In genomic region chr14:17046808-17047207, GRCm38 (mm10) we compare ENCODE assay signal across 30 mouse cellular contexts.
DNase-seq lines count a peak whose midpoint lies in the region; ATAC-seq and TF ChIP-seq lines count a peak whose summit lies in the region.
"Had no signal": no experiment of that assay in that cellular context is flagged by ENCODE, and none has a peak within 500 bp of the region (broad histone marks: within the 10 kb centered on the region; RNA-seq: fewer than 3 reads in every experiment).

No protein-coding gene starts in this region.

- H3K9me3 ChIP-seq in kidney, postnatal 0 days (replicated peaks; ENCODE audit: low read length): no peaks in the 10 kb centered on the region
- H3K9me3 ChIP-seq: embryonic facial prominence, embryonic 12.5 days; forebrain, embryonic 10.5 days; forebrain, embryonic 13.5 days; heart, embryonic 12.5 days; heart, embryonic 15.5 days; hindbrain, embryonic 10.5 days had no signal

- H3K27me3 ChIP-seq in kidney, postnatal 0 days (ENCODE audit: insufficient read depth, low read length): no peaks in the 10 kb centered on the region
- H3K27me3 ChIP-seq: embryonic facial prominence, embryonic 12.5 days; forebrain, embryonic 13.5 days; heart, embryonic 12.5 days; heart, embryonic 15.5 days had no signal

- H3K36me3 ChIP-seq in kidney, postnatal 0 days (ENCODE audit: insufficient read depth, low read length): no peaks in the 10 kb centered on the region
- H3K36me3 ChIP-seq: embryonic facial prominence, embryonic 12.5 days; forebrain, embryonic 10.5 days; heart, embryonic 12.5 days; heart, embryonic 15.5 days; hindbrain, embryonic 10.5 days had no signal

- H3K9ac ChIP-seq in kidney, postnatal 0 days (ENCODE audit: low read depth, low read length): no peak overlapping the region
- H3K9ac ChIP-seq: embryonic facial prominence, embryonic 12.5 days; forebrain, embryonic 13.5 days; heart, embryonic 12.5 days; heart, embryonic 15.5 days; hindbrain, embryonic 14.5 days had no signal

- H3K4me2 ChIP-seq in kidney, postnatal 0 days (ENCODE audit: low read length): no peak overlapping the region
- H3K4me2 ChIP-seq: embryonic facial prominence, embryonic 12.5 days; forebrain, embryonic 13.5 days; heart, embryonic 12.5 days; heart, embryonic 15.5 days; hindbrain, embryonic 14.5 days had no signal

- intact Hi-C loops in gastrocnemius, postnatal 36 days (cut with DNase I): no loop called here

- no peaks in the 10 kb centered on the region for H3K4me1 ChIP-seq in kidney, postnatal 0 days (replicated peaks; ENCODE audit: insufficient read depth, low read length)
- H3K4me1 ChIP-seq: embryonic facial prominence, embryonic 12.5 days; forebrain, embryonic 10.5 days; forebrain, embryonic 13.5 days; heart, embryonic 12.5 days; heart, embryonic 15.5 days; hindbrain, embryonic 10.5 days had no signal

- no peak for TF ChIP-seq CTCF in kidney, postnatal 0 days (IDR thresholded peaks at IDR 0.05; ENCODE audit: low read depth)

- DNase-seq in kidney, postnatal 0 days (ENCODE audit: low spot score): peak; percentile 43
- no peak for DNase-seq in kidney, adult 9 months
- DNase-seq in lung, postnatal 36 days: peak; percentile 12
- DNase-seq in lung, adult 18-20 months: no peak
- peak; percentile 3 for DNase-seq in brain, adult 2 months (ENCODE audit: low read depth, low spot score)
- DNase-seq in embryo, embryonic 10 days (ENCODE audit: low spot score): no peak
- no peak for DNase-seq in gastrocnemius, postnatal 36 days
- DNase-seq: adrenal gland, adult 2 months; adrenal gland, postnatal 14 days; cerebellum, adult 11-12 months; cerebellum, adult 8-10 months; cerebellum, postnatal 10 days; cerebellum, postnatal 36 days; gastrocnemius, postnatal 10 days; heart, adult 18-20 months; heart, postnatal 10 days; heart, postnatal 36 days had no signal

- WGBS in kidney, postnatal 0 days: 40% methylated on average over 2 of the region's 2 CpGs

- ATAC-seq in kidney, postnatal 0 days (replicated peaks; ENCODE audit: low FRiP score, low read depth): no peak
- peak; percentile 71; the same call in 1 of the 2 replicates for ATAC-seq in megakaryocyte progenitor cell, adult 5-6 weeks (replicated peaks; ENCODE audit: poor library complexity)
- ATAC-seq: CD4-positive, CD25-positive, alpha-beta regulatory T cell, adult 4 months; forebrain, embryonic 13.5 days; forebrain, embryonic 16.5 days; hindbrain, postnatal 0 days; inflammation-experienced regulatory T-cells, adult 6 months had no signal

- H3K4me3 ChIP-seq in kidney, postnatal 0 days (replicated peaks; ENCODE audit: low read depth, low read length): no peak overlapping the region
- H3K4me3 ChIP-seq: embryonic facial prominence, embryonic 12.5 days; erythroblast, embryonic 14.5 days; forebrain, embryonic 10.5 days; forebrain, embryonic 13.5 days; heart, embryonic 12.5 days; heart, embryonic 15.5 days; hindbrain, embryonic 10.5 days had no signal

- no peak overlapping the region for H3K27ac ChIP-seq in kidney, postnatal 0 days
- H3K27ac ChIP-seq: embryonic facial prominence, embryonic 12.5 days; forebrain, embryonic 10.5 days; forebrain, embryonic 13.5 days; heart, embryonic 15.5 days; hindbrain, embryonic 10.5 days; hindbrain, embryonic 14.5 days; hindbrain, postnatal 0 days had no signal

Comparison
In these comparisons a context has a peak if more than half of its experiments do, and no peak if none do; other contexts are left out.
1. DNase-seq: peak in kidney, postnatal 0 days (single experiment), lung, postnatal 36 days (single experiment) and brain, adult 2 months (single experiment); none in kidney, adult 9 months (single experiment), lung, adult 18-20 months (0 of 2), embryo, embryonic 10 days (single experiment) and gastrocnemius, postnatal 36 days (0 of 2).